Mouse (Mus musculus) duodenum, adult 2 months (tissue): Measurements from ENCODE around the gene Gm3468. TPM values are rescaled to one million over a fixed set of nuclear protein-coding genes. Genes with fewer than 3 reads are reported as not detected.

ENCODE experiments used
- polyA plus RNA-seq: library from polyadenylated mRNA; depleted of rRNA; stranded (reverse); fragments of >200 nt; gene quantifications from 2 replicates; pipeline ENCODE4 v1.2.3, GENCODE M21; 2012; ENCODE audit warnings: low replicate concordance; rRNA removed

Gm3468 gene
- not detected in 2 replicates for polyA plus RNA-seq

DNA sequence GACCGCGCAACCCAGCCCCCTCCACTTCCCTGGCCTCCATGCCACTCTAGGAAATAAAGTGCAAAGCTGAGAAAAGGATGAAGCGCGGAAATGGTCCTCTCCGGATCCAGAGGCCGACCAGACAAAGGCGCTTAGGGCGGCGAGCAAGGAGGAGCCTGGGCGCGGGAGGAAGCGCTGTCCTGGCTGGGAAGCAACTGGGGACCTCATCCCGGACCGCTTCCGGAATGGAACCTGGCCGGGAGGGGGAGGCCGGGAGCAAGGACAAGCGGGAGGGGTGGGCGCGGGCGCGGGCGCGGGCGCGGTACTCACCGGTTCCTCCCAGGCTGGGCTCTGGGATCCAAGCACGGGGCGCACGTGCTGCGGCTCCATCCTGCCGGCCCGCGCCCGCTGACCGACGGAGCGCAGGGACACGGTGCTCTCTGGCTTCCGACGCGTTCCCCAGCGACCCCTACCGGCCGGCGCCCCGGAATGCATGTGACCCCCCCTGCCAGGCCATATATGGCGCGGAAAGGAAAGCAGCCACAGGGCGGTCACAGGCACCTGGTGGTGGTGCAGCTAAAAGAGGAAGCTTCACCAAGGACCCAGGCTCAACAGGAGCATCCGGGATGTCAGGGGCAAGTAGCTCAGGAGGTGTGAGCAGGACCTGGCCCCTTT, at the start of gene Gm3468:
Gm3468 (minus strand) TSS at position 394 of the 654 bp plus-strand sequence.

GRCm38 (mm10) chr14:6125707-6126106, 17.2 kb upstream of the Gm3468 start, which contains the start of gene Gm3476:
Gene Gm3476, minus strand, starts transcription at chr14:6125807.

DNA sequence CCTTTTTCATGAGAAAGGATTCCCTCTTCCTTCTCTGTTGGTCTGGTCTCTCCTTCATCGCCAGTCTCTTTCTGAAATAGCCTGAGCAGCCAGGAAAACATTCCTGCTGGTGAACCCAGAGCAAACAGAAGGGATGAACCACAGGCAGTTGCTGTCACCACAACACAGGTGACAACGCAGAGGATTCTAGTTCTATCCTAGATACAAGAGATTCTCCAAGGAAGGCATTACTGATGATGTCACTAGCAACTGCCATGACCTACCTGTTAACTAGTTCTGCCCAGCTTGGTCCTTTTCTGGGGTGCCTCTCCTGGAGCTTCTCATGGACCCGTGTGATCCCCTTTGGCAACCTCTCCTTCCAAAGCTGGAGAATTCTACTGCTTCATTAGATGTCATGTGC, 14.6 kb downstream of the Gm3468 start, which contains the start of gene Gm8206:
Gm8206 (minus strand) TSS at position 101 of the 400 bp plus-strand sequence.

GRCm38 (mm10) chr14:6058167-6058566, 50.3 kb downstream of the Gm3468 start, which contains the start of gene Gm6337:
Gene Gm6337, minus strand, starts transcription at chr14:6058267.

Other genes with a start within 250 kb of the Gm3468 start
- not detected in 2 replicates for gene Gm8237, start 228.3 kb downstream of the Gm3468 start, polyA plus RNA-seq
- gene Gm3248, start 146.9 kb downstream of the Gm3468 start, polyA plus RNA-seq, result not detected in 2 replicates
- gene Gm3453, start 129.5 kb downstream of the Gm3468 start, polyA plus RNA-seq, result not detected in 2 replicates
- gene Gm6337, start 50.4 kb downstream of the Gm3468 start, polyA plus RNA-seq, result not detected in 2 replicates
- gene Gm8206, start 14.7 kb downstream of the Gm3468 start, polyA plus RNA-seq, result not detected in 2 replicates
- not detected in 2 replicates for gene Gm3476, start 17.1 kb upstream of the Gm3468 start, polyA plus RNA-seq
- gene Gm21560, start 110.6 kb upstream of the Gm3468 start, polyA plus RNA-seq, result not detected in 2 replicates
- 0.21 TPM in 1 of 2 replicates, not detected in the other for gene Gm3411, start 178.6 kb upstream of the Gm3468 start, polyA plus RNA-seq
- not detected in 2 replicates for gene Gm21103, start 196.2 kb upstream of the Gm3468 start, polyA plus RNA-seq
- gene Gm3618, start 235.0 kb upstream of the Gm3468 start, polyA plus RNA-seq, result not detected in 2 replicates